Mouse (Mus musculus) kidney, postnatal 10 days (tissue): ENCODE results near the gene Rsph9.
A peak's percentile ranks its signal among the peaks of the same experiment; 100 is the strongest.

ENCODE experiments used
- DNase-seq: peaks from one replicate; pipeline ENCODE4 v3.0.0; 2021; ENCODE audit warnings: mixed read lengths

The Rsph9 gene

GRCm38 (mm10) chr17:46138563-46139236, 5.3 kb downstream of the Rsph9 start:
- no peak for DNase-seq

DNA sequence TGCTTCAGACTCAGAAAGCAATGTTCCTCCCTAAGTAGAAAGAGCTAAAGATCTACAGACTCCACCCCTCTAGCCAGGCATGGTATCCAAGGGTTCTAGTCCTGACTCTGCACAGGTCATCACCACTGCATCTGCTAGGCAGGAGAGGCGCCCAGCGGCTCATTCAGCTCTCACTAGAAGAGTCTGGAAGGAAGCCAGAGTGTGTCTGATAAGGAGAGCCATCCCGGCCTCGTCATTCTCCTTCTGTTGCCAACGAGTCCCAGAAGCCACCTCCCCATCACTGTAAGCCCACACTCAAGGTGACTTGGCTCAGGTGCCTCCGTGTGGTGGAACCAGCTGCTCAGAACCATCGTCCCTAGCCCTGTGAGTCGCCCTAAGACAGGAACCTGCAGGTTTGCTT, 11.2 kb downstream of the Rsph9 start:
- DNase-seq, result no peak

- DNase-seq, result peak; percentile 90
These were observed 11.8 kb downstream of the Rsph9 start for GRCm38 (mm10) chr17:46132058-46132718.

- DNase-seq, result peak; percentile 44
These were observed 14.1 kb downstream of the Rsph9 start for GRCm38 (mm10) chr17:46129741-46130498.

DNA sequence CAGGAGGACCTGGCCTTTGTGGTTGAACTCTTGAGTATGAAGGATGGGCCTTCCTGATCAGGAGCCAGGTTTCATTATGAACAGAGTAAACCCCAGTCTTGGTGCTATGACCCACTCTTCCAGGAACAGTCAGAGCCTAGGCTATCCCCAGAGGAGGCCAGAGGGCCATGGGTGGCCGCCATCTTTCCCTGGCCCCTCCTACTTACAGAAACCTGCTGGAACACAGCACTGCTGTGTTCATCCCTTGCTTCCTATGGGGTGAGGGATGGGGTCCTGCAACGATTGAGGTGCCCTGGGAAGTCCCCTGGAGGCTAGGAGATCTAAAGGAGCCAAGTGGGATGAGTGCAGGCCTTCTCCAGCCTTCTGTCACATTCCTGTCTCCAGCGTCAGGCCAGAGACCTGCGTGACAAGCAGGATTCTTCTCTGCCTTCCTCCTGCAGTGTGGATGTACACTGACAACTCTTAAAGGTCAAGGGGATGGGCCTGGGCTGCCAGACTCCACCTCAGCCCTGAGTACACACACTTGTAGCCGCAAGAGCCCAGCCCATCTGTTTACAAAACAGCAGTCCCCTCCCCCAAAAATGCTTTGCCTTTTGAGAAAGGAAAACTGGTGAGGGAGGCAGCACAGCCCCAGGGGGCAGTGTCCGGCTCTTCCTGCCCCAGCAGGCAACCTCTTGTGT, 16.1 kb downstream of the Rsph9 start:
- DNase-seq, result no peak

- DNase-seq, result peak; percentile 65
These were observed 17.4 kb downstream of the Rsph9 start for GRCm38 (mm10) chr17:46126608-46127007.

DNA sequence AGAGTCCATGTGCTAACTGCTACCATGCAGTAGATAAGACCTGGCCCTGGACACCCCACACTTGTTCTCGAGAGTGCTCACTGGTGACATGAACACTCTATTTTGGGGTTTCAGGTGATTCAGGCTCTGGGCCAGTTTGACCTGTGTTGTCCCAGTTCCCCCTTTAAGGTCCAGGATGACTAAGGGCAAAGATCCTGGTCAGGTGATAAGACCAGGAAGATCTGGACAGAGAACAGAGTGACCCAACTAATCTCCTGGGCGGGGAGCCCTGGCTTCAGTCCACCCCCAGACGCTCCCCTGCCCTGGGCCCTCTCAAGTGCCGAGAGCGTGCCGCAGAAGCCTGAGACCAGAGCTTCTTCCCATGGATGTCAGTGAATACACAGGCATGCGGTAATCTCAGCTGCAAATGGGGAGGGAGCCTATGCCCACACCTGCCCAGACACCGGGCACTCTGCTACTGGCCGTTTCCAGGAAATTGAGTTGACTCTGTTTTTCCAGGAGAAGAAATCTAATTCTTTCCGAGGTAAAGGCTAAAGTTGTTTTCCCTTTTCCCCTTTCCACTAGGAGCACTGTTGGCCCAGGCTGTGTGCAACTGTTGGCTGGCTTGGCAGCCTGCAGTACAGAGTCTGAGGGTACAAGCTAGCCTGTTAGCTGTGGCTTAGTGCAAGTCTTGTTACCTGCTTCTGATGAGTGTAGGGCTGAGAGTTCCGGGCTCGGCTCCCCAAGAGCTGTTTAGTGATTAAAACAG, 19.9 kb downstream of the Rsph9 start:
- DNase-seq, result no peak

DNA sequence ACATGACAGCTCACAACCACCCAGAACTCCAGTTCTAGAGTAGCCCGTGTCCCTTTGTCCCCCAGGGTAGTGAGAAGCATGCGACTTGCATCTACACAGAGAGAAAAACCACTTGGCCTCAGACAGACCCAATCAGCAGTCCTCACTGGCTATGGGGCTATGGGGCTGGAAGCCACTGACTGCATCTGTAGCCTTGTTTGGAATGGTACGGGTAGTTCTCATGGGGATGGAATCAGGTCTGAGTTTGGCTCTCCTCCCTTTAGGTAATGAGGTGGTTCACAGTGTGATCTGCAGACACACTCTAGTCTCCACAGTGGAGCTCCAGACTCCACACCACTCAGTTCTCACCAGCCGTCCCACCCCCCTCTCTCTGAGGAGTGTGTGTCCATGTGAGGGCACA, 20.7 kb downstream of the Rsph9 start:
- DNase-seq, result no peak

GRCm38 (mm10) chr17:46122791-46123190, 21.2 kb downstream of the Rsph9 start:
- DNase-seq, result no peak

GRCm38 (mm10) chr17:46119641-46120040, 24.4 kb downstream of the Rsph9 start:
- no peak for DNase-seq

DNA sequence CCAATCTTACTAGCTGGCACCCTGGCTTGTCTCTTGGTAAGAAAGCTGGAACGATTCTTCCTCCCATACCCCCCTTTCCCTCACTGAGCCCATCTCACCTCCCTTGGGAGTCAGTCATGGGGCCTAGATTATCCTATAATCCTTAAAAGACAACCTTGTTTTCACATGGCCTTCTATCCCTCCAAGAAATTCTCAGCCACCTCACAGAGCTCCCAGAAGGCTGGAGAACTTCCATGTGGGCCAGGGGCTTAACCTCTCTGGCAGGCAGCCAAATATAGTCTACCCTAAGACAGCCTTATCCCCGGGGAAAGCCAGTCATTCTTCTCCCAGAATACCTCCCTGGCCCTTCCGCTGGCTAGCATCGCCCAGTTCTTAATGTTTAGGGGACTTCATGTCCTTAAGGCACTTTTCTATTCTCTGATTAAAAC, 25.6 kb downstream of the Rsph9 start:
- no peak for DNase-seq

DNA sequence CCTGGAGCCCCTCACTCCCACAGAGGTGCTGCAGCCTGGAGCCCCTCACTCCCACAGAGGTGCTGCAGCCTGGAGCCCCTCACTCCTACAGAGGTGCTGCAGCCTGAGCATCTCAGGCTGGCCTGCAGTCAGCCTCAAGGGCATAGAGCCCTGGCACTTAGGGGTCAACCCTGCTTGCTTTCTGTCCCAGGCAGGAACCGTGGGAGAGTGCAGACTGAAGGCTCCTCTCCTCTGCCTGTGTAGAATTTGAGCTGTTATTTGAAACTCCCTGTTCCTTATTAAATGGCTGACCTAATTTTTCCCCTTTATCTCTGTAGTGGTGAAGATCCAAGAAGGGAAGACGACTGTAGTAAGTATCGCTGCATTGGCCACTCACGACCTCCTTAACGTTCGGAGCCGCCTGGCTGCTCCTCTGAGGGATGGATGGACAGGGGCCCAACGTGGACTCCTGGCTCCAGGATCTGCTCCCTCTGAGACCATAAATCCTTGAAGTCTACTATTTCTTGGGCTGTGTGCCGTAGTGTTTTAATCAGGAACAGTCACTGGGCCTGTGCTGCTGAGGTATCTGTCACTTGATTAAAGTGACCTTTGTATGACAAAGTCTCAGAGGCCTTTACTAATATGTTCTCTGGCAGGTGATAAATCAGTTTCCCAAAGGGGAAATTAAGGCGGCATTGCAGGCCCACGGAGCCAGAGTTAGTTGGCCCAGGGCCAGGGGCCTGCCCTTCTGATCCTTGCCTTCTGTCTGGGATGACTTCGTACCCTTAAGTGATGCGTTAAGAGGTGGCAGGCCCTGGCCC, 26.2 kb downstream of the Rsph9 start:
- DNase-seq, result no peak

- no peak for DNase-seq
These were observed 27.1 kb downstream of the Rsph9 start for GRCm38 (mm10) chr17:46116881-46117280.

DNA sequence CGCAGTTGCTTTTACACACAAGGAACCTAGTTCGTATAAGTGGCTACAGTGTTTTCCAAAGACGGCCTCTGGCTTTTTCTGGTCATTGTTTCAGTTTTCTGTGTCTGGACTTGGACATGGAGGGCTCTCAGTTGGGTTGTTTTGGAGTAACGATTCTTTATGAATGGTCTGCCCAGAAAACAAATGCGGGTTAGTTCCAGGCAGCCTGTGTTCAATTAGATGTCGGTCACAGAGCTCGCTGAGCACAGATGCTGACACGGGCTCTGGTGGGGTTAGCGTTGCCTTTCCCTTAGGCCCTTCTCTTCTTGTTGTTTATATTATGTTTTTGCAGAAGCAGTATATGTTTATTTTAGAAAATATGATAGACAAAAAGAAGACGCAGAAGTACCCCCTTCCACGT, 27.9 kb downstream of the Rsph9 start:
- no peak for DNase-seq

- no peak for DNase-seq
These were observed 28.5 kb downstream of the Rsph9 start for GRCm38 (mm10) chr17:46115489-46115888.

DNA sequence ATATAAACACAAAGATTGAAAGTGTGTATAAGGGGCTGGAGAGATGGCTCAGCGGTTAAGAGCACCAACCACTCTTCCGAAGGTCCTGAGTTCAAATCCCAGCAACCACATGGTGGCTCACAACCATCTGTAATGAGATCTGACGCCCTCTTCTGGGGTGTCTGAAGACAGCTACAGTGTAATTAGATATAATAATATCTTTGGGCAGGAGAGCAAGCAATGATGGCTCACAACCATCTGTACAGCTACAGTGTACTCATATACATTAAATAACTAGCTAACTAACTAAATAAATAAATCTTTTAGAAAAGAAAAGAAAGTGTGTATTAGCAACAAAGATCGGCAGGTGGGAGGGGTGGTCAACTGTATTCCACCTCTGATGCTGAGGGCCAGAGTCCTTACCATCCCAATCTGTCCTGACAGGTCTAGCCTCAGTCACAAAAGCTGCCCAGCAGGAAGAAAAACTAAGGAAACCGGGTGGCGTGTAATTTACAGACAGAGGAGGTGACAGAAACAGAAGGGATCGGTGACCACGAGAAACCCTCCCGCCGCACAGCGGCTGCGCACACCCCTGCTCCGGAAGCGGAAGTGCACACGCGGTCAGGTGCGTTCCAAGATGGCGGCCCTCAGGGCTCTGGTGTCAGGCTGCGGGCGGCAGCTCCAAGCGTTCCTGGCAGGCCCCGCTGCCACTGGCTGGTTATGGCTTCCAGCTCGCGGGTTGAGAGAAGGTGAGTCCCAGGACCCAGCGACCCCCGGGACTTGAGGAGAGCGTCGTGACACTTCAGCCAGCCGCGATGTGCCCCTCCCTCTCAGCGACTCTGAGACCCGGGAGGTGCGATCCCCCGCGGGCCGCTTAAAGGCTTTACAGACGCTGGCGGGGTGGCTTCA, 33.4 kb downstream of the Rsph9 start, which contains the start of gene Mrps18a:
Gene Mrps18a, plus strand, starts transcription at position 585 of the 888 bp plus-strand sequence.
- peak; percentile 90 for DNase-seq

- DNase-seq, result no peak
These were observed 35.7 kb downstream of the Rsph9 start for GRCm38 (mm10) chr17:46108286-46108685.

DNA sequence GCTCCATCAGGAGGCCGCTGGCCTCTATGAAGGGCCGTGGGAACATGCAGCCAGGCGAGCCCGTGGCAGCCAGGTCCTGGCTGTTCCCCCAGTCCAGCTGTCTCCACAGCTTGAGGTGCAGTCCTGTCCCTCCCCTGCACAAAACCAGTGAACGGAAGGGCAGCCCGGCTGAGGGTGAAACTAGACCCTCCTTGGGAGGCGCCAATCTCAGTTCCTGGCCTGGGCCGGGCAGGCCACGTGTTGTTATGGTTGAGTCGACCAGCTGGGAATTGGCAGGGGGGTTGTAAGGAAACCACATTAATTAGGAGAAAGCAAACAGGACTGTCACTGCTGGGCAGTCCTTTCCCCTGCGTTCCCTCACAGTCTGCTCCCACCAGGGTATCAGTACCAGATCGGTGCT, 39.5 kb downstream of the Rsph9 start:
- peak; percentile 56 for DNase-seq

GRCm38 (mm10) chr17:46102608-46103159, 41.3 kb downstream of the Rsph9 start:
- no peak for DNase-seq

- DNase-seq, result no peak
These were observed 42.1 kb downstream of the Rsph9 start for GRCm38 (mm10) chr17:46101906-46102305.
